Mouse (Mus musculus) heart, adult 8-10 months (tissue): ENCODE data around the gene Pax4. TPM values are rescaled to one million over a fixed set of nuclear protein-coding genes. Genes with fewer than 3 reads are reported as not detected.

ENCODE experiments used
- DNase-seq: peaks from one replicate; pipeline ENCODE4 v3.0.0; 2022; ENCODE audit warnings: low spot score
- total RNA-seq, 4 experiments: library from RNA; stranded (reverse); gene quantifications; 2 replicates each; pipeline ENCODE4 v1.2.4; 2022

Gene Pax4
- total RNA-seq, 4 experiments from 2014 or later = not detected

- DNase-seq = no peak
Measured at GRCm38 (mm10) chr6:28396853-28397457, 52.2 kb downstream of the Pax4 start.

GRCm38 (mm10) chr6:28396051-28396852, 52.9 kb downstream of the Pax4 start:
- no peak for DNase-seq

Other genes with a start within 250 kb of the Pax4 start
- gene Zfp800, start 51.3 kb downstream of the Pax4 start, total RNA-seq = 10 to 100 TPM in 1 of 4 experiments, 1 to 10 TPM in 3; 7.7 to 11.9 (median 8.3) TPM
- 100 to 1,000 TPM; 135 to 166 (median 152) TPM for gene Arf5, start 25.8 kb downstream of the Pax4 start, total RNA-seq
- gene Fscn3, start 21.6 kb downstream of the Pax4 start, total RNA-seq = not detected
- 10 to 100 TPM in 1 of 4 experiments, 1 to 10 TPM in 3; 7.7 to 12.3 (median 8.9) TPM for gene Gcc1, start 21.0 kb downstream of the Pax4 start, total RNA-seq
- 10 to 100 TPM; 70.6 to 88.2 (median 80.3) TPM for gene Snd1, start 25.8 kb upstream of the Pax4 start, total RNA-seq